Mouse (Mus musculus) MEL (cell line): ENCODE results near the gene Nsl1. TPM values are rescaled to one million over a fixed set of nuclear protein-coding genes. Genes with fewer than 3 reads are reported as not detected.

Experiments used
- DNase-seq: peaks from one replicate; pipeline ENCODE4 v3.0.0; 2011; ENCODE audit warnings: low read depth, low spot score
- H3K27ac ChIP-seq: 2 replicates; pipeline ENCODE4 v1.5.1; 2012; ENCODE audit warnings: low read depth, mild to moderate bottlenecking, control low read depth, low read length, moderate library complexity; ENCODE audit not compliant: control insufficient read depth
- H3K27me3 ChIP-seq, 2 experiments: fragments of 150-350 bp in 1 of 2; sonication (generic) in 1 of 2; 2 replicates each; pipeline ENCODE4 v1.6.1; 2012; ENCODE audit warnings: low read length in 2 of 2, mild to moderate bottlenecking in 2 of 2, improper control_type of control experiment in 1 of 2, moderate library complexity in 1 of 2; ENCODE audit not compliant: insufficient read depth in 2 of 2, control insufficient read depth in 1 of 2
- H3K36me3 ChIP-seq, 2 experiments: 2 replicates each; pipeline ENCODE4 v1.6.1; 2012 to 2014; ENCODE audit warnings: low read length in 2 of 2, improper control_type of control experiment in 1 of 2, inconsistent platforms in 1 of 2, mild to moderate bottlenecking in 1 of 2; ENCODE audit not compliant: insufficient read depth in 2 of 2, control insufficient read depth in 1 of 2
- H3K4me1 ChIP-seq, 2 experiments: fragments of 150-350 bp in 1 of 2; sonication (generic) in 1 of 2; 2 replicates each; pipeline ENCODE4 v1.6.1; 2012; ENCODE audit warnings: low read length in 2 of 2, improper control_type of control experiment in 1 of 2, mild to moderate bottlenecking in 1 of 2; ENCODE audit not compliant: insufficient read depth in 2 of 2, control insufficient read depth in 1 of 2
- H3K4me3 ChIP-seq, 2 experiments: fragments of 150-350 bp in 1 of 2; sonication (generic) in 1 of 2; 2 replicates each; pipeline ENCODE4 v1.5.1; 2012; ENCODE audit warnings: low read depth in 2 of 2, low read length in 2 of 2, mild to moderate bottlenecking in 2 of 2, moderate library complexity in 2 of 2, control low read depth in 1 of 2, improper control_type of control experiment in 1 of 2; ENCODE audit not compliant: control insufficient read depth in 1 of 2, insufficient read depth in 1 of 2
- H3K79me2 ChIP-seq: 2 replicates; pipeline ENCODE4 v1.6.1; 2012; ENCODE audit warnings: mild to moderate bottlenecking, low read length, moderate library complexity; ENCODE audit not compliant: control insufficient read depth, poor library complexity, insufficient read depth
- H3K9ac ChIP-seq: 2 replicates; pipeline ENCODE4 v1.6.1; 2012; ENCODE audit warnings: low read depth, mild to moderate bottlenecking, control low read depth, low read length, moderate library complexity; ENCODE audit not compliant: control insufficient read depth, poor library complexity, severe bottlenecking
- H3K9me3 ChIP-seq: fragments of 150-350 bp; sonication (generic); replicated peaks from 2 replicates; pipeline ENCODE4 v1.6.1; 2012; ENCODE audit warnings: mild to moderate bottlenecking, low read length, improper control_type of control experiment, moderate library complexity; ENCODE audit not compliant: insufficient read depth
- BHLHE40 ChIP-seq: IDR thresholded peaks from 2 replicates; pipeline ENCODE4 v1.6.1; 2012; ENCODE audit warnings: low read depth, mild to moderate bottlenecking, inconsistent platforms, low read length, improper control_type of control experiment, borderline replicate concordance
- MEF2A ChIP-seq: IDR thresholded peaks from 2 replicates; pipeline ENCODE4 v1.6.1; 2014; ENCODE audit warnings: low read depth, mild to moderate bottlenecking, inconsistent platforms, low read length, improper control_type of control experiment; ENCODE audit not compliant: poor library complexity, insufficient replicate concordance, severe bottlenecking; ENCODE audit errors: extremely low read depth
- TAL1 ChIP-seq: IDR thresholded peaks from 2 replicates; pipeline ENCODE4 v1.6.1; 2012; ENCODE audit warnings: mild to moderate bottlenecking, inconsistent platforms, low read length, moderate library complexity, mixed read lengths
- USF1 ChIP-seq: IDR thresholded peaks from 2 replicates; pipeline ENCODE4 v1.6.1; 2014; ENCODE audit warnings: low read depth, mild to moderate bottlenecking, inconsistent platforms, low read length, improper control_type of control experiment, moderate library complexity
- ZC3H11A ChIP-seq: IDR thresholded peaks from 2 replicates; pipeline ENCODE4 v1.6.1; 2012; ENCODE audit warnings: low read depth, mild to moderate bottlenecking, inconsistent platforms, low read length, improper control_type of control experiment
- polyA plus RNA-seq, 2 experiments: library from polyadenylated mRNA; stranded (reverse) in 1 of 2; unstranded in 1 of 2; fragments of >175 nt in 1 of 2; fragments of >200 nt in 1 of 2; gene quantifications; 2 replicates each; pipeline versions ENCODE4 v1.2.1 to v1.2.4; 2012; ENCODE audit warnings: low replicate concordance in 2 of 2, low read depth in 1 of 2; ENCODE audit not compliant: insufficient read length in 2 of 2, insufficient read depth in 1 of 2, missing spikeins in 1 of 2
- total RNA-seq: library from RNA; depleted of rRNA; stranded (reverse); fragments of 300-350 nt; gene quantifications from 2 replicates; pipeline ENCODE4 v1.2.3, GENCODE M21; 2012; rRNA removed

Nsl1 gene
- total and polyA plus RNA-seq, 3 experiments: 24.2 to 41.9 TPM; not detected in 1

DNA sequence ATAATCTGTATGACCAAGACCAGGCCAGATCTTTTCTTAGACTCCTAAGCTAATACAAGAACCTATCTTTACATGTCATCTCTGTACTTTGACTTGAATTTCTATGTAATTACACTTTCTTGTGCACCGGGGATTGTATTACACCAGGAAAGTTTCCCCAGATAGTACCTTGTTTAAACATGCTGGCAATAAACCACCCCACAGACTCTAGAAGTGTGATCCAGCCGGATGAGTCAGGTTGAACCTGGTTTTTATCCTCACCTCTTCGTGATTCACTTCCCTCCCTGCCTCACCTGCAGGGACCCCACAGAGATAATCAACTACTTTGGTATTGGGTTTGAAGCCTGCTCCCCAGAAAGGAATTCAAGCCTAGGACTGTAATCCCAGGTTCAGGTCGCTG, 72.6 kb downstream of the Nsl1 start:
- peaks cover 0 to 27% of the 10 kb centered on the region in 2 experiments; a peak in 2 of 4 replicates for H3K36me3 ChIP-seq
- no peak overlapping the region for H3K9ac ChIP-seq
- no peak for TF ChIP-seq TAL1
- no peak for TF ChIP-seq MEF2A
- TF ChIP-seq USF1: no peak
- no peak for TF ChIP-seq ZC3H11A
- no peak for TF ChIP-seq BHLHE40
- no peaks in the 10 kb centered on the region for H3K9me3 ChIP-seq
- H3K79me2 ChIP-seq: no peaks in the 10 kb centered on the region
- no peak overlapping the region for H3K4me3 ChIP-seq
- no peak for DNase-seq
- peaks cover 14 to 47% of the 10 kb centered on the region in 2 experiments for H3K4me1 ChIP-seq
- H3K27ac ChIP-seq: no peak overlapping the region
- no peaks in the 10 kb centered on the region for H3K27me3 ChIP-seq

Other genes starting within 250 kb of the Nsl1 start
- gene Rps6kc1, start 151.2 kb upstream of the Nsl1 start, total RNA-seq: 19.3 and 26.2 TPM in 2 replicates
- gene Rps6kc1, start 151.2 kb upstream of the Nsl1 start, polyA plus RNA-seq: 10 to 100 TPM in 1 of 2 experiments, not detected in 1; 26.5 TPM
- gene Angel2, start 137.9 kb upstream of the Nsl1 start, total RNA-seq: 25.1 TPM in 2 replicates
- 10 to 100 TPM in 1 of 2 experiments, not detected in 1; 33.7 TPM for gene Angel2, start 137.9 kb upstream of the Nsl1 start, polyA plus RNA-seq
- 2.6 and 3.3 TPM in 2 replicates for gene Vash2, start 83.7 kb upstream of the Nsl1 start, total RNA-seq
- gene Vash2, start 83.7 kb upstream of the Nsl1 start, polyA plus RNA-seq: 1 to 10 TPM in 1 of 2 experiments, not detected in 1; 9.8 TPM
- gene Flvcr1, start 36.9 kb upstream of the Nsl1 start, total RNA-seq: 27.7 and 36.9 TPM in 2 replicates
- gene Flvcr1, start 36.9 kb upstream of the Nsl1 start, polyA plus RNA-seq: 10 to 100 TPM in 1 of 2 experiments, not detected in 1; 19.1 TPM
- gene Spata45, start 26.4 kb upstream of the Nsl1 start, total RNA-seq: not detected in 2 replicates
- under 1 TPM in 1 of 2 experiments, not detected in 1; 0.75 TPM for gene Spata45, start 26.4 kb upstream of the Nsl1 start, polyA plus RNA-seq
- 14.5 and 16.7 TPM in 2 replicates for gene Tatdn3, start 80 bp upstream of the Nsl1 start, total RNA-seq
- gene Tatdn3, start 80 bp upstream of the Nsl1 start, polyA plus RNA-seq: 10 to 100 TPM in 1 of 2 experiments, not detected in 1; 19.0 TPM
- 1.5 and 2.4 TPM in 2 replicates for gene Batf3, start 34.8 kb downstream of the Nsl1 start, total RNA-seq
- gene Batf3, start 34.8 kb downstream of the Nsl1 start, polyA plus RNA-seq: 1 to 10 TPM in 1 of 2 experiments, not detected in 1; 2.4 TPM
- not detected in 2 replicates for gene Fam71a, start 101.8 kb downstream of the Nsl1 start, total RNA-seq
- not detected for gene Fam71a, start 101.8 kb downstream of the Nsl1 start, polyA plus RNA-seq
- 0.46 and 2.5 TPM in 2 replicates for gene Atf3, start 155.0 kb downstream of the Nsl1 start, total RNA-seq
- gene Atf3, start 155.0 kb downstream of the Nsl1 start, polyA plus RNA-seq: 1 to 10 TPM in 1 of 2 experiments, not detected in 1; 1.4 TPM